Mouse (Mus musculus): ENCODE data around the gene Cnot2.

DNA sequence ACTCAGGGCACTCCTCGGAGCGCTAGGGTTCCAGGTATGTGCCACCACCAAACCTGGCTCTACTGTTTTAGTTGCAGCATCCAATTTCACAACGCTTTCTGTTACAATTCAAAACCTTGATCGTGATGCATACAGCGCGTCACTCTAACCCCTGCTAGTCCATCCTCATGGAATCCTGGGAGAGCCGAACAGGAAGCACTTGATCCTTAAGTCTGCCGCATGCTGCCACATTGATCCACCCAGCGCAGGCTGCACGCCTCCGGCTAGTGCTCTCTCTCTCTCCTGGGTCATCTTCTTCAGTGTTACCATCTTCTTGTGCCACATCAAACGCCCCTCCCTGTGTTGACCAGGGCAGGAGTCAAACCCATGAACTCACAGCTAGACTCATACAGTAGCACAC is 133.1 kb downstream of the Cnot2 start:
- no peak for TF ChIP-seq GATA1 (IDR thresholded peaks at IDR 0.05; ENCODE audit: borderline replicate concordance, low read length)
- no peak for TF ChIP-seq FLI1 (IDR thresholded peaks at IDR 0.05; ENCODE audit: low read length)
